Comparison of ENCODE assay signal across 2 mouse cellular contexts in the genomic region with DNA sequence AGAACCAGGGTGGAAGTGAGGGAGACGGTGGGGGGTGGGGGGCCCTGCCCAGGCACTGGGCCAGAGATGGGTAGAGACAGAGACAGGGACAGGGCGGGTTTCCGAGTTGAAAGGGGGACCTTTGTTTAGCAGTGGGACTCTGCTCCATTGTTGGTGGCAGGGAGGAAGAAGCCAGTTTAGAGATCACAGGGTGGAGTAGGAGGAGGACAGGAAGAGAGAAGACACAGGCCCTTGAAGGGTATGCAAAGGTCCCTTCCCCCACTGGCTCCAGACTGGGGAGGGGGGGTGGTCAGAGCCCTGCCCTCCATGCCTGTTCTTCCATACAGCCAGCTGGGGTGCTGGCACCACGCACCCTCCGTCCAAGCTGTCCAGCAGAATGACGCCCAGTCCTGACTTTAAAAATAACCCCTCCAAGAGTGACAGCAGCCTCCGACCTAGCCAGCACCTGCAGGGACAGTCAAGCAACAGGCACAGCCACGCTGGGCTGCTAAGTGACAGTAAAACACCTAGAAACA.
TF ChIP-seq lines count a peak whose summit lies in the region.

No protein-coding gene starts in this region.

TF ChIP-seq in ES-E14, 5 proteins besides CTCF, POLR2A, EP300 and RAD21:
- no peak for TF ChIP-seq ZNF384 (IDR thresholded peaks at IDR 0.05; ENCODE audit: low read depth, low read length)
- TF ChIP-seq MAFK (IDR thresholded peaks at IDR 0.05; ENCODE audit: insufficient read depth, low read depth, low read length): no peak
- no peak for TF ChIP-seq HCFC1 (IDR thresholded peaks at IDR 0.05; ENCODE audit: borderline replicate concordance, insufficient read depth, low read length)
- no peak for TF ChIP-seq CHD2 (IDR thresholded peaks at IDR 0.05; ENCODE audit: low read depth, low read length)
- no peak for TF ChIP-seq ZC3H11A (IDR thresholded peaks at IDR 0.05; ENCODE audit: borderline replicate concordance, low read depth, low read length)

TF ChIP-seq in myocyte, 11 proteins besides CTCF, POLR2A, EP300 and RAD21:
- TF ChIP-seq MYOG (IDR thresholded peaks at IDR 0.05; ENCODE audit: control insufficient read depth in 1 of 3, insufficient read depth in 1 of 3, insufficient read length in 2 of 3, low read depth in 2 of 3): peak in 1 of 3 experiments; percentile 33
- TF ChIP-seq SRF (IDR thresholded peaks at IDR 0.05; ENCODE audit: control insufficient read depth, insufficient read length, low read depth): no peak
- TF ChIP-seq MYOD1 (IDR thresholded peaks at IDR 0.05; ENCODE audit: control insufficient read depth in 1 of 3, insufficient read length in 2 of 3, low read depth in 2 of 3): peak in 1 of 3 experiments; percentile 52
- TF ChIP-seq MAX (IDR thresholded peaks at IDR 0.05; ENCODE audit: low read depth): no peak
- TF ChIP-seq CEBPB (IDR thresholded peaks at IDR 0.05; ENCODE audit: insufficient read depth, poor library complexity, severe bottlenecking): no peak
- TF ChIP-seq TCF3 (IDR thresholded peaks at IDR 0.05; ENCODE audit: insufficient read length, low read depth): no peak
- no peak for TF ChIP-seq USF1 (IDR thresholded peaks at IDR 0.05; ENCODE audit: low read depth)
TF ChIP-seq in myocyte: peak in this region for 2.
